Mouse (Mus musculus): ENCODE results near the gene Vtcn1.
"Not testable (repeated sequence)": the region's sequence is repeated elsewhere in the genome, so short reads cannot be mapped to it uniquely, and the experiment has no call there.

Vtcn1 gene

DNA sequence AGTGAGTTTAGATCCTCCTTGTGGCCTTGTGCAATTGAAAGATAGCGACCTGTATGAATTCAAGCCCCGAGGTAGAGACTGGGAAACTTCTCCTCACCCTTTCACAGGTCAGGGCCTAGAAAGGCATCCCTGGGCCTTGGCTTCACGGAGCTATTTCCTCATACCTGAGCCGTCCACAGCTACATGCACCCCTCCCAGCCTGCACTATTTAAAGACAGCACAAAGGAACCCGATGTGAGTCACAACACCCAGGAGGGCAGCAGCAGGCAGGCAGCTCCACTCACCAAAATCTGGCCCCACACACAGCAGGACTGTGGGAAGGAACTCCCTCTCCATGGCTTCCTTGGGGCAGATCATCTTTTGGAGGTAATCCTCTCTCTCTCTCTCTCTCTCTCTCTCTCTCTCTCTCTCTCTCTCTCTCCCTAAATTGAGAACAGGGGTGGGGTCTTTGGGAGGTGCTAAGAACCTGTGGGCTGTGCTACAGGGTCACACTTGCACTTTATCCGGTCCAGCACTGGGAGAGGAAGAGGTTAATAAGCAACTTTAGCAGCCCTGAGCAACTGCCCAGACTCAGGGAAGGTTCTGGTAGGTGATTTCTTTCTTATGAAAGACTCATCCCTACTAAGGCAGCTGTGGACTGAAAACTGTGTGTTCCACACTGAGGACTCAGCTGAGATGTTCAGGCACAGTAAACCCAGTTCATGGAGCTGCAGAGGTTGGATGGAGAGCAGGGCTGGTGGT lies at the start of gene Vtcn1:
Vtcn1 (plus strand) TSS at position 235 of the 741 bp plus-strand sequence.
- DNase-seq (ENCODE audit: low spot score in 2 of 2) = no peak

DNA sequence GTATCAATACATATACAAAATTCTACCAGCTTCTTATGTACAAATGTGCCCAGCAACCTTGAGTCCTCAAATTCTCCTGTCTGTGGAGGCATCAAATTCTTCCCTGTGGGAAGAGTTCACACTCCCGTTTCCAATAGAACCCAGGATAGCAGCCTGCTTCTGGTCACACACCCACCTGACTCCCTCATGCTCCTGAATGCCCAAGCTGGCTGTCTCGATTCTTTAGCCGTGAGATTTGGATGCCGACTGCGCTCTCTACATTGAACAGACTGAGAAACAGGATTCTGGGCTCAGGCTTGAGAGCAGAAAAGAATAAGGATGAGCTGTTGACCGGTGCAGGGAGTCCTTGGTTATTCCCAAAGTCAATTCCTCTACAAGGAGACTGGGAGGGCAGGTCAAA lies 48.3 kb upstream of the Vtcn1 start:
- no peak for DNase-seq (ENCODE audit: low spot score in 2 of 2)

DNA sequence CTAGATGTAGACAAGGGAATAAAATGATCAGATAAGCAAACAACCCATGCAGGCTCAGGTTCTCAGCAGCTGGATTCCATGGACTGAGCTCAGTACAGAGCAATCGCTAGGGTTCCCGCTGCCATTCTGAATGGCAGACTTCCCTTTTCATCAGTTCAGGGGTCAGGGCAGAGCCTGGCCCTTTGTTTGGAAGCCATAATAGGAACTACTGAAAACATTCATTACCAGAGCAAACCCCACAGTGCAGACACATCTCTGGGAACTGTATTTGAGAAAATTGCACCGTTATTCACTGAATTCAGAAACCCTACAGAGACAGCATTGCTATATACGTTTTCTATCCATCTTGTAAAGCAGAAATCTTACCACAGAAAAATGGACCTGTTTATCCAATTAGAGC lies 47.7 kb upstream of the Vtcn1 start:
- no peak for DNase-seq (ENCODE audit: low spot score in 2 of 2)

DNA sequence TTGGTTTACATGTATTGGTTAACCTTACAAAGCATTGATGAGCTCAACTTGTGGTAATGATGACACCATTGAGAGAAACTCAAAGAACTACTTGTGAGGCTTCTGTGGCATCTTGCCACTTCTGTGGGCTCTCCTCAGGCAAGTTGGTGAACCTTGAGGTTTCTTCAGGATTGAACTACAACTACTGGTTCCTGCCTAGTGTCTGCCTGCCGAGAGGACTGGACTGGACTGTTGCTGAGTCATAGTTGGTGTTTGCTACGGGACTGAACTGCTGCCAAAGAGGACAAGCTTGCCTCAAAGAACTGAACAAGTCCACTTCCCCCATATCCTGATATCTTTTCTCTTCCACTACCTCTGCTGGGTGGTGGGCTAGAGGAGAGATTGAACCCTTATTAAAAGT lies 39.2 kb upstream of the Vtcn1 start:
- no peak for DNase-seq (ENCODE audit: low spot score in 2 of 2)

DNA sequence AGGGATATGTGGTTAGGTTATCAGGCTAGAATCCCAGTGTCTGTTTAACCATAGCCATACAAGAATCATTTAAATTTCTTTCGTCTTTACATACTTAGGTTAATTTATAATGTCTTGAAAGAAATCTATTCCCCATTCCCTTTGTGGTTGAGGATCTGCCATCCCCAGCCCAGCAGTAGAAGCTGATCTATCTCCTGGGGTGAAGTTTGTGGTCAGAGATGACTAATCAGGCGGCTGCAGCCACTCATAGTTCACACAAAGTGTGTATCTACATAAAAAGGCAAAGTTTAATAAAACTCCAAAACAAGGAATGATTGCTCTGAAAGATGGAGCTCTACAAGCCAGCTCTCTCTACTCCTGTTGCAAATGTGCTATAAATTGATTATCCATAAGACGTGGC lies 33.6 kb upstream of the Vtcn1 start:
- no peak for DNase-seq (ENCODE audit: low spot score in 2 of 2)

DNA sequence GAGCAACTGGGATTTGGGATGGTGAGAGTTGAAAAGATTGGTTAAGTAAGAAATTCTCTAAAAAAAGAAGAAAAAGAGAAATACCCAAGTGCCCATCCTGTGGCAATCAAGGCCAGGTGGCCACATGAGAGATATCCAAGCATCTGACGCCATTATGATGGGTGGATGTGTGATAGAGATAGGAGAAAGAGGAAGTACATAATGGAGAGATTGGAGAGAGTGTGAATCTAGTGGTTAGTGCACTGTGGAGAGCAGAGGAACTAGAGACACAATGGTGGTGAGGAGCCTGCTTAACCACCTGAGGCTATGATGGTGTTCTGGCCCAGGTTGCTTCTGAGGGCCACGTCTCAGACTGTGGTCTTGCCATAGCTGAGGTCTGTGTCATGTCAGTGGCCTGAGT lies 31.9 kb upstream of the Vtcn1 start:
- no peak for DNase-seq (ENCODE audit: low spot score in 2 of 2)

DNA sequence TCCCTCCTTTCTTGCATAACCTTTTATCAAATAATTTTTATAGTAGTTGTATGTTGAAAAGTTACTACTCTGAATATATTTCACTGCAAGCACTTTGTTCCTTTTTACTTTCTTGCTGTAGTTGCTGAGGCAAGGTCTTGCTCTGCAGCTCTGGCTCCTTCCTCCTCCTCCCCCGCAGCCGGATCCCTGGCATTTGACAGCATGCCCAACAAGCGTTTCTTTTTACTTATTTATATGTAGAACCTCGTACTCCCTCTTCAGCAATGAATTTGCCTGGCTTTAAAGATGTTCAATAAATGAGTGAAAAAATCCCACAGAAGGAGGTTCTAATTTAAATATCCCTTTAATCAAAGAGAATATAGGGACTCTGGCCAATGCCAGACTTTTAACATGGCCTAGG lies 28.7 kb upstream of the Vtcn1 start:
- DNase-seq (ENCODE audit: low spot score in 2 of 2) = no peak

DNA sequence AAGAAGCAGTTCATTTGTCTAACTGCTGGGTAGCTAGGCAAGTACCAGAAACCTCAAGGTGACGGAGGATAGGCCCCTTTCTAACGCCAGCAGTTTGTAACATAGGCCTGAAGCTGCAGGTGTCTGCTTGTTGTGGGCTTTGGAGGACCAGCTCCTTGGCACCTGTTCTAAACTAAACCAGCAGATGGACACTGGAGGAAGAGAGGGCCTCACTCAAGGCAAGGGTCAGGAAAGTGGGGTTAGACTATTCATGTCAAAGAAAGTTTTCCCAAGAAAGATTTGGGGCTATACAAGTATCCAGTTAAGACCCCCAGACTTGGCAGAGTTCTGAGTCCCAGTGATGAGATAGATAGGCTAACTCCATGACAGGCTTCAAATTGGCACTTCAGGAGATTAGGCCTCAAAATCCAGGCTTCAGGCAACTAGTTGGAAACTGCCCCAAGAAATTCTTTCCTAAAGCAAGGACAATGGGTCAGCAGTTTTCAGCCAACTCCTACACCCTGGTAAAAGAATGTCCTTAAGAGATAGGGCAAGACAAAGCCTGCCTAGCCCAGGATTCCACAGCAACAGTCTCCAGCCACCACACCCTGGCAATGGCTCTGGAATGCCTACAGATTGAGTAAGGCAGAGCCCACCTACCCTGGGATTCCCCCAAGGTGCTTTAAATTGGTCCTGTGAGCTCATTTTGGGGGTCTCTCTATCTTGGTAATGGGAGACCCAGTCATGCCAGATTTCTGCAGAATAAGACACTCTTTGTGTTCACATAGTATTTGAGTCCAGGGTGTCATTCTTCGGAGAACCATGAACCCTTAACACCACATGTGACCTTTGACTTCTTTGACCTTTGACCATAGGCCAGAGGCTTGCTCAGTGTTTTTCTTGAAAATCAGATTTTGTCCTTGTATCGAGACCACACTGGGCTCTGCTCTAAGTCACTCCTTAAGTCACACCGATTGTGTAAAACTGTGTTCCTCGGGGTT lies 27.8 kb upstream of the Vtcn1 start:
- DNase-seq (ENCODE audit: low spot score in 2 of 2) = no peak

DNA sequence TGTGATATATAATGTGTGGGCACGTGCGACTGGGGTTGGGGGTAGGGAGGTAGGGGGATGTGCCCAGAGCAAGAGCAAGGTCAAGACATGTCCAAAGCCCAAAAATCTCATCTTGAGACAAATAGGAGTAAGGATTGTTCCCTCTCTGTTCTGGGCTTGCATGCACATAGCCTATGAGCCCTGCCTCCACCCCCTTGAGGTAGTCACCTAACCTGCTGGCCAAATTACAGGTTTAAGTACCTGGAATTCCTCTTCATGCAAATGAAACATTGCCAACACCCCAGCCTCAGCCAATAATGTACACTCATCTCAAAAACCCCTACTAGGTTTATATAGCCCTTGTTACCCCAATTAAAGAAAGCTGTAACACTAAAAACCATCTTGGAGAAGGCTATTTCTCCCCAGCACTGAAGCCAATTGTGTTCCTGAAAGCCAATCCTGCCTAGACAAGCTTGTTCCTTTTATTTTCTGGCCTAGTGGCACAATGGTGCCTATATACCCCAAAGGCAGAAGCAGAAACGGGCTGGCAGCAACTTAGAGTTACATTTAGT lies 26.3 kb upstream of the Vtcn1 start:
- DNase-seq (ENCODE audit: low spot score in 2 of 2) = no peak

DNA sequence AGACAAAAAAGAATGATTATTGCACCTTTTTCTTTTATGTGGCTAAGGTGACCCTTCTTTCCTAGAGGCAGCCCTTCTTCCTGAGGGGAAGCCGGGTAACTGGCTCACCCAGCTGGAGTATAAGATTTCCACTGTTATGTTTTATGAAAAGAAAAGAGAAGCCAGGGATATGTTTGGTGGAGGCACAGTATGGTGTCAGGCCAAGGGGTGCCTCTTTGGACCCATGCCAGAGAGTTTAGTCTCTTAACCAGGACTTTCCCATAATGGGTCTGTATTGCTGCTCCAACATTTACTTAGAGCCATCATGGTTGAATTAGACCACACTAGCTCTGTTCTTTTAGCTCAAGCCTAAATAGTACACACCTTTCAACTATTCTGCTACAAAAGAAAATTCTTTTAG lies 20.3 kb upstream of the Vtcn1 start:
- no peak for DNase-seq (ENCODE audit: low spot score in 2 of 2)

DNA sequence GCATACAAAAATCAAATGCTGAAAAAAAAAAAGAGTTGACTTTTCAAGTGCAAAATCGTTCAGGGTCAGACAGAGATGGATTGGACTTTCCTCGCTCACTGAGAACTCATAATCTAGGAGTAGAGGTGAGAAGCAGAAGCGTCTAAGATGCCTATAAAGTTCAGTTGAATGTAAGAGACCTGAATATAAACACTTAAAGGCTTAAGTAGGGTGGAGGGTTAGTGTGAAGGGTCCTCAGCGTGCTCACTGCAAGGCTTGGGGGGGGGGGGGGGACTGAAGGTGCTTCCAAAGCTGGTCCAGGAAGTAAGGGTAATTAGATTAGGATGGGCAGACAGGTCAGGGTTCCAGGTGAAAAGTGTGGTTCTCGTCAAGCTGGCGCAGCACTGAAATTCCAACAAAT lies 19.3 kb upstream of the Vtcn1 start:
- no peak for DNase-seq (ENCODE audit: low spot score in 2 of 2)

DNA sequence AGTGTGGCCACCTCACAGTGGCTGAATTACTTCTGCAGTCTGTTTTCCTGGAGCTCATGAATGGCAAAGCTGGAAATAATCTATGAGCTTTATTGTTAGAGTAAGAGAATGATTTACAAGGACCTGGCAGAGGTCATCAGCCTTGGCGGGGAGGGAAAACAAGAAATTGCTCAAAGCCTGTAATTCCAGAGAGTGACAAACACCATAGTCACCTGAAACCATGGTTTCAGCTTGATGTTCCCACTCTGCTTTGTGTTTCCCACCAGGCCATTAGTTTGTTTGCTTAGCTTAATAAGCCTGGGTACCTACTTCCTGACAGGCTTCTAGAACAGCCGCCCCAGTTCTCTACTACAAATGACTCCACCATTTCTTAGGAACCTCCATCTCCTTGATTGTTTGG lies 14.8 kb upstream of the Vtcn1 start:
- no peak for DNase-seq (ENCODE audit: low spot score in 2 of 2)

DNA sequence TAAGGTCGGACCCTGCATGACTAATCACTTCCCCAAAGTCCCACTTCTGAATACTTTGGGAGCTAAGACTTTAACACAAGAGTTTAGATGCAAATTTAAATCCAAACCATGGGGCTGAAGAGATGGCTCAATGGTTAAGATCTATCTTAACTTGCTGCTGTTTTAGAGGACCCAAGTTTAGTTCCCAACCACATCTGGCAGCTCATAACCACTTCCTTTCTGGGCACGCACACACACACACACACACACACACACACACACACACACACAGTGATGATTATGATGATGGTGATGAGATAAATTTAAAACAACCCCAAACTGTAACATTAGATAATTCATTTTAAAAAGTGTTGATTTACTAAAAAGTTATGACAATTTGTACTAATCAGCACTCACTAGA lies 13.4 kb upstream of the Vtcn1 start:
- DNase-seq (ENCODE audit: low spot score in 2 of 2) = no peak

DNA sequence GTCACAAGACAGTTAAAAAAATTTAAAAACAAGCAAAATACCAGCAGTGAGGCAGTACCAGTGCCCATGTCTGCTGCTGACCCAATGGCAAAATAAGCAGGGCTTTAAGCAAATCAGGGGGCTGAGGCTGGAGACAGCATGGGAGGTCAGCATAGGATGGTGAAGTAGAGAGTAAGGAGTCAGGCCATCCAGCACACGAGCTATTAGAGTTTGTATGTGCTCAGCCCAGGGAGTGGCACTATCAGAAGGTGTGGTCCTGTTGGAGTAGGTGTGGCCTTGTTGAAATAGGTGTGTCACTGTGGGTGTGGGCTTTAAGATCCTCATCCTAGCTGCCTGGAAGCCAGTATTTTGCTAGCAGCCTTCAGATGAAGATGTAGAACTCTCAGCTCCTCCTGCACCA lies 9.8 kb upstream of the Vtcn1 start:
- not testable (repeated sequence) for DNase-seq (ENCODE audit: low spot score in 2 of 2)

DNA sequence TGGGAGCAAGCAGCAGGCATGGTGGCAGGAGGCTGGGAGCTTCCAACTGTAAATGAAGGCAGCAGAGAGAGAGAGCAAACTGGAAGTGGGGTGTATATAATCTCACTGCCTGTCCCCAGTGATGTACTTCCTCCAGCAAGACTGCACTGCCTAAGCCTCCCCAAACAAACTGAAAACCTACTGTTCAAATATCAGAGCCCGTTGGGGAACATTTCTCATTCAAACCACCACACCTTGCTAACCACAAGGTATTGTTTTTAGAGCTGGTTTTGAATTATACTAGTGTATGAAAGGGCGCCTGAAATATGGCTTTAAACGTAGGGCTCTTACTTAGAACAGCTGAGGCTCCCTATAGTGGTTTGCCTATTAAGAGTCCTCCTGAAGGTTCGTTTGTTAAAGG lies 6.5 kb upstream of the Vtcn1 start:
- DNase-seq (ENCODE audit: low spot score in 2 of 2) = no peak

DNA sequence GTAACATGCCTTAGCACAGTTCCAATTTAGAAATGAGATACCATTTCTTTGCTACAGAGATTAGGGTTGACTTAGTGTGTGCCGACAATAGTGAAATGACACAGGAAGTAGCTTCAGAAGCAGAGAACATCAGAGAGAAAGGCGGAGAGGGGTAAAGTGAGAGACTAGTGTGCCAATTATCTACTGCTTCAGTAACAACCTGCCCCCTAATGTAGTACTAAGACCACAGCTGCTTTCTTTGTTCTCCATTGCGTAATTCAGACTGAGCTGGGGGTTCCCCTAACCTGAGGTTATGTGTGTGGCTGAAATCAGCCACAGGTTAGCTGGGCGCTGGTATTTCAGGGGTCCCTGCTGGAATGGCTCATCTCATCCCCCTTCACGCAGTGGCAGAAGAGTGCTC lies 5.7 kb upstream of the Vtcn1 start:
- DNase-seq (ENCODE audit: low spot score in 2 of 2) = no peak

DNA sequence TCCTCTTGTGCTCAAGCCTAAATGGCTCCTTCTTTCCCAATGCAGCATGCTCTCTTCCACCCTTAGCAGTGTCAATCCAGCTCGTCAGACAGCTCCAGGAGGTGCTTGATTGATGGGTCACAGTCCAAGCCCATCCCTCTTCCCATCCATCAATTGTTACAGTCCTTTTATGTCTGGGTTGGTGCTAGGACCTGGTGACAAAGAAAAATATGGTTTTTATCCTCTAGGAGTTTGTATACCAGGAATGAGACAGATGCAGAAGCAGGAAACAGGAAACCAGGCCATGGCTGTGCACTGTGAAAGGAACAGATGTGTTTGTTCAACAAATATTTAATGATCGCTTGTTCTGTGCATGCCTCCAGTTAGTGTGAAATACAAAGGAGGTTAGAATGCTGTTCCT lies 4.4 kb upstream of the Vtcn1 start:
- DNase-seq (ENCODE audit: low spot score in 2 of 2) = no peak

DNA sequence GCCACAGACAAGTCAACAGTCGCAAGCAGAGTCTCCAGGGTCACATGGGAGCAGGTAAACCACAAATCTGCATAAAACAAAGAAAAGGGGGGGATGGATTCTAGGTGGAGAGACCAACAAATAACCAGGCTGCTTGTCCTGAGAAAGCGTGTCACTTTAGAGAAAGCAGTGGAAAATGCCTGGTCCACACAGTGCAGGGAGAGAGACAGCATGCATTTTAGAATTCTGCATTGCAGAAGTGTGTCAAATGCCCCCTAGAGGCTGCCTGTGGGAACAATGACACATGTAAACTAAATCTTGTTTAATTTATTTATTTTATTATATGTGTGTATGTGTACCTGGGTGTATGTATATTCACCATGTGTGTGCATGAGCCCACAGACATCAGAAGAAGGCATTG lies 4.0 kb upstream of the Vtcn1 start:
- no peak for DNase-seq (ENCODE audit: low spot score in 2 of 2)

DNA sequence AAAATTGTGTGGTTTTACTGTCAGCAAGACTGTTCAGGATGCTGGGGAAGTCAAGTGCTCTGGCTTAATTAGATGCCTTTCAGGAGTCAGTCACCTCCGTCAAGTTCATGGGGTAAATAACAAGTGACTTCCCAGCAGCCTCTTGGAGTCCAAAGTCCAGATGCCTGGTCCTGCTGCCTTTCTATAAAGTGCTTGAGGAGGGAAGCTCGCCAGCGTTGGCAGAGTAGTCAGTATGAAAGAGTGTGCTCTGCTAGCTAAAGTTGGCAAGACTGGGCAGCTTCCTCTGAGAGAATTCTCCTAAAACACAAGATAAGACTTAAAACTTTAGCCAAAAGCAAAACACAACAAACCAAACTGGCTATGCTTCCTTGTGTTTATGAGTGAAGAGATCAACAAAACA lies 18.5 kb downstream of the Vtcn1 start:
- no peak for DNase-seq (ENCODE audit: low spot score in 2 of 2)

DNA sequence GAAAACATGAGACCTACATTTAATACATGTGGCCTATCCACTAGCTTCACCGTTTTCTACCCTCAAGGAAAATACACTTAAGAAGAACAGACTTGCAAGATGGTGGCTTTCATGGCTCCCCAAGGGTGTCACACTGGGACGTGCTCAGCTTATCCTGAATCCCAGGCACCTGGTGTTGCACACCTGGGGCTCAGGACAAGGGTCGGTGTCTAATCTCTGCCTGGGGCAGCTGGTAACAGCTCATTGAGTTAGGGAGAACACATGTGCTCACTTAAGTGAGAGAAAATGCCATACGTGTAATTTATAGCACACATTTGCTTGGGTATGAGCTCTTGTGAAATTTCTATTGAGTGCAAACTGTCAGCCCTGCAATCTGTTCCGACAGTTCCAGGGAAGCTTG lies 19.1 kb downstream of the Vtcn1 start:
- DNase-seq (ENCODE audit: low spot score in 2 of 2) = no peak

DNA sequence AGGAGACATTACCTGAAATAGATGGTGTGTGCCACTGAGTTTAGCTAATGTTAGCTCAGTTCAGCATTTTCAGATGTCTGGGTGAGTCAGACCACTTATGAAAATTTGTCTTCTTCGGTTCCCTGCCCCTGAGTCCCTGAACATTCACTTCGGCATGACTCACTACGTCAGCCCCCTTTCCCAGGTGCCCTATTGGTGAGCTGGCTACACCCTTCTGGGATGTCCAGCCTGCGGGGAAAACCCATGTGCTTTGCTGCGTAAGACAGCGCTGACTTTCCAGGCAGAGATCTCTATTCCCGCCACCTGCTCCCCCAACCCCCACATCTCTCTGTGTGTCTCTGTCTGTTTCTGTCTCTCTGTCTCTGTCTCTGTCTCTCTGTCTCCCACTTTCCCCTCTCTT lies 23.1 kb downstream of the Vtcn1 start:
- no peak for DNase-seq (ENCODE audit: low spot score in 2 of 2)

DNA sequence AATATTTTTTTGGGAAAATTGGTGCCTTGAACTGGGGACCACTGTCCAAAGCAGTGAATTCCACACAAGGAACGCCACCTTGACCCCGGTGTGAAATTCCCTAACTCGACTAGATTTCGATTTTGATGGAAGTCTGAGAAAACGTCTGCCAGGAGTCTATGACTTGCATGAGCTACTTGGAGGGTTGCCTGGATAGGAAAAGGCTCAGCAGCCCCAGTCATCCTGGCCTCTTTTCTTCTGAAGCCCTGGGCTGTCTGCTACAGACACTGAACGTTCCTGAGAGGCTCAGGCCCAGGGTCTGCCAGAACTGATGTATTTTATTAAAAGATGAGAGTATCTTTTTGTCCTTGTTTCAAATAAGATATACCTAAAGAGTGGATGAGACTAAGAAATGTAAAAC lies 25.2 kb downstream of the Vtcn1 start:
- DNase-seq (ENCODE audit: low spot score in 2 of 2) = no peak
